Mouse (Mus musculus) gastrocnemius, postnatal 4 days (tissue): ENCODE measurements around the gene Clta. TPM values are rescaled to one million over a fixed set of nuclear protein-coding genes. Genes with fewer than 3 reads are reported as not detected.
"Not testable (repeated sequence)": the region's sequence is repeated elsewhere in the genome, so short reads cannot be mapped to it uniquely, and the experiment has no call there.

Experiments used
- DNase-seq, 2 experiments: peaks; one replicate each; pipeline ENCODE4 v3.0.0; 2021 to 2022; ENCODE audit warnings: low spot score in 2 of 2, mixed read lengths in 2 of 2
- total RNA-seq, 2 experiments: library from RNA; stranded (reverse); gene quantifications; 2 replicates each; pipeline ENCODE4 v1.2.3; 2021

Gene Clta
- total RNA-seq, 2 experiments from 2014 or later: 158 to 176 TPM

DNA sequence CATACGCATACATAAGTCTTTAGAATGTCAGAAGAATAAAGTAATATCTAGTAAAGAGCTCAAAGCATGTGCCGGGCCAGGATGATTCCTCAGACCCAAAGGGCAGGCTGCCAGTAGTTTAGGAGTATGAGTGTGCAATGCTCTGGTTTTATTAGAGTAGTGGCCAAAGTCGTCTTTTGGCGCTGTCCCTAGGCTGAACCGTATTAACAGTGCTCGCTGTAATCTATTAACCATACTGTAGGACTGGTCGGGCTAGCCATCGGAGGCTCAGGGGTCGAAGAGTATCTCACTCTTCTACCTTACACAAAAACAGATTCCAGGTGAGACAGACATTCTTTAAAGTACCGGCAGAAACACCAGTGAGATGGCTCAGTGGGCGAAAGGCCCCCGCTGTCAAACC, 12.5 kb downstream of the Clta start:
- DNase-seq: no peak

DNA sequence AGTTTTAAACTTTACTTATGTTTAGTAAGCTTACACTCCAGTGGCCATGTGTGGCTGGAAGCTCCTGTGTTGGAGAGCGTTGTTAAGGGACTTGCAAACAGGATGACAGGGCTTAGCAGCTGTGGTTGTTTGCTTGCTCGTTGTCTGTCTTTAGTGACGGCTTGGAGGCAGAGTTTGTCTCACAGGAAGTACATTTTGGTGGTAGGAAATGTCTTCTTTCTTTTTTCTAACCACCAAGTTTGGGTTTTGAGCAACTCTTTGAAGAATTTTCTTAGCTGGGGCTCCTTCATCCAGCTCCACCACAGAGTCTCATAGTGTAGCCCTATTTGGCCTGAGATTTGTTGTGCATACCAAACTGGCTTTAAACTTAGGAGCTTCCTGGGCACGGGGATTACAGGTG, 18.1 kb downstream of the Clta start:
- no peak for DNase-seq

DNA sequence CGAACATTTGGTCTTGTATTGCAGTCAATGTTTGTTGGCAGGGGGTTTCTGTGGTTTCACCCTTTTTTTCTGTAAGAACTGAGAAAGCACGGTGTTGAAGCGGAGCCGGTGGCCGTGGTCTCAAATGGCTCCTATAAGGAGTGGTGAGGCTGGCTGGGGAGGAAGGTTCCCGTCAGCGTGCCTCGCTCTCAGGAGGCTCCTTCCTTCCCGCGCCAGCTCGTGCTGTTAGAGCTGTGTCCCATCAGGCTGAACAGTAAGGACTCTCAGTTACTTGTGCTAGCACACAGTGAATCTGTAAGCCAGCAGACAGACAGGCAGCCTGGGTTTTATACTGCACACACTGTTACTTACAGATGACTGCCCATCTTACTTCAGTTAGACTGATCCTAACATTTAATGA, 18.5 kb downstream of the Clta start:
- DNase-seq: no peak

- no peak for DNase-seq
These were observed 19.4 kb downstream of the Clta start for GRCm38 (mm10) chr4:44023681-44024080.

- no peak for DNase-seq
These were observed 20.0 kb downstream of the Clta start for GRCm38 (mm10) chr4:44024241-44024640.

- DNase-seq: no peak
These were observed 21.3 kb downstream of the Clta start for GRCm38 (mm10) chr4:44025570-44025969.

GRCm38 (mm10) chr4:44028303-44029135, 24.3 kb downstream of the Clta start:
- DNase-seq: no peak

GRCm38 (mm10) chr4:44029661-44030066, 25.4 kb downstream of the Clta start:
- no peak for DNase-seq

DNA sequence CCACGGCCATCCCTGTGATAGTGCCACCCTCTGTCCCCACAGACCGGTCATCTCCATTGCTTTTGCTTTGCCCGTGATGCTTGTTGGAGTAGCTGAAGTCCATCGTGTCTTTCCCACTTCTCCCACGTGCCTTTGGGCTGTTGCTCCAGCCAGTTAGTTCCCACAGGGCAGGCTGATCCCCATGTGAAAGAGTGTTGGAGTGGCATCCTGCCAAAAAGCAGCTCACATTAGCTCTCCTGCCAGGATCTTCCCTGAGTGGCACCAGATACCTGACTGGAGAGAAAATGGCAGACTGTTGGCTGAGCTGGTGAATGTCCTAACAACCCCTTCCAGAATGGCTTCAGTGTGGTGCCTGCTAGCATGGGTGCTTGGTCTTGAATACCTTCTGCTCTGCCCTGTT, 27.3 kb downstream of the Clta start:
- no peak for DNase-seq

GRCm38 (mm10) chr4:44036455-44036854, 32.2 kb downstream of the Clta start:
- DNase-seq: no peak

DNA sequence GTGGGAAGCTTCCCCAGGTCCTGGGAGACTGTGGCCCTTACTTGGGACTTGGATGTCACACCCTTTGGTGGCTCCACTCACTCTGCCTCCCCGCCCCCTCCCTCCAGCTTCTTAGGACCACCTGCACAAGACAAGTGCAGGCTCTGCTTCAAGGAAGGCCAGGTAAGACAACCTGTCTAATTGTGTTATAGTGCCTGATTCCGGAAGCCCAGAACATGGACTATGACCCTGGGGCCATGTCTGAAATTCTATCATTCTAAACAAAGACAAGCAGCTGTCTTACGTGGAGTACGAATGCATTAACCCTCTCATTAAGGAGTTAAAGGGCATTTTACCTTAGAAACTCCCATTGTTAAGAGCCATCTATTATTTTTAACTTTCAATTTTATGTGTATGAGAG, 36.5 kb downstream of the Clta start:
- DNase-seq: no peak

DNA sequence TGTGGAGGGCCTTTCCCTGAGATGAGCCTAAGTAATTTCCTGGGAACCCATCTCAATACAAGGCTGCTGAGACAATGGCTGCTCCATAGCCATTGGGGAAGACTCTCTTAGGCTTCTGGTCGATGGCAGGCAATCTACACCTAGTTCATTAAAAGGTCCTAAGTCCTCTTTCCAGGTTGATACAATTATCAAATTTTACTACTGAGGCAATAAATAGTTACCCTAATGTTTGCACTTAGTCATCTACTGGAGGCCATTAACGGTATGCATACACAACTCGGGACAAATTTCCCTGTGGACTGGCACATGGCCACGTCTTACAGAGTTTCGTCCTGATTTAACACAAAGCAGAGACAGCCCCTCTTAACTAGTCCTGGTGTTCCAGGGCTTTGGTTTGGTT, 38.2 kb downstream of the Clta start:
- no peak for DNase-seq

- not testable (repeated sequence) for DNase-seq
These were observed 38.9 kb downstream of the Clta start for GRCm38 (mm10) chr4:44043182-44043581.

DNA sequence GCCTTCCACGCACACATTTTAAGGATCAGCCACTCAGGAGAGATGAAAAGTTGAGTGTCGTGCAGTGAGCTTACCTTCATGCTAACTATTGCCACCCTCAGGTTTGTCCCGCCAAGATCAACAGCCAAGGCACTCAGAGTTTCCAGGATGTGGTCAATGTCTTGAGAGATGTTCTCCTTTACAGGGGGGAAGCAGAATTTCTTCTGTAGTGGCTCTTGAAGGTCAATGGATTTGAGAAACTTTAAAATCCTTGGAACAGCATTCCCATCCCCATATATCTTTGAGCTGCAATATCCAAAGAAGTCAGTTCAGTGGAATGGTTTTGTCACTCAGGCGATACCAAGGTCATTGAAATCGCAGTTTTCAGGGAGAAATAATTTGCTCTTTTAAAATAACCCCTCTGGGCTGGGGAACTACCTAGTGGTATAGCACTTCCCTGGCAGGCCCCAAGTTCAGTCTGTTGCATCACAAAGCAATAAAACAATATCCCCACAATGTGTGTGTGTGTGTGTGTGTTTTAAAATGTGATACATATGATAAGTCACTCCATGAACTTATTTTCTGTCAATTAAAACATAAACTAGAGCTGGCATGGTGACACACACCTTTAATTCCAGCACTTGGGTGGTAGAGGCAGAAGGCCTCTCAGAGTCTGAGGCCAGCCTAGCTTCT, 40.6 kb downstream of the Clta start:
- DNase-seq: no peak

- DNase-seq: no peak
These were observed 41.8 kb downstream of the Clta start for GRCm38 (mm10) chr4:44046066-44046465.

- DNase-seq: no peak
These were observed 45.6 kb downstream of the Clta start for GRCm38 (mm10) chr4:44049812-44050211.

DNA sequence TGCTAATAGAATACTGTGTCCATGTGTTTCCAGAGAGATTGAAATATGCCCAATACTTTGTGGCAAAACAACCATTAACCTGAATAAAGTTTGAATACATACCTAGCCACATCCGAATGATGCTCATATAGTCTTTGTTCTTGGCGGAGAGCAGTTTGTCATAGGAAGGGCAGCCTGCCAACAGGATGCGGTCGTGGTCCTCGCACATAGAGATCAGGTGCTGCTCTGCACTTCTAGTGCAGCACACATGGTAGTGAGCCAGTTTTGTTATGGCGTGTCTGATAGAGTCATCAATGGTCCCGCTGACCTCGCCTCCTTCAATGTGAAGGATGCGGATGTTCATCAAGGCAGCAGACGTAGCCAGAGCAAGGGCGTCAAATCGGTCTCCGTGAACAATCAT, 55.4 kb downstream of the Clta start:
- DNase-seq: no peak

GRCm38 (mm10) chr4:44062062-44062461, 57.8 kb downstream of the Clta start:
- no peak for DNase-seq

DNA sequence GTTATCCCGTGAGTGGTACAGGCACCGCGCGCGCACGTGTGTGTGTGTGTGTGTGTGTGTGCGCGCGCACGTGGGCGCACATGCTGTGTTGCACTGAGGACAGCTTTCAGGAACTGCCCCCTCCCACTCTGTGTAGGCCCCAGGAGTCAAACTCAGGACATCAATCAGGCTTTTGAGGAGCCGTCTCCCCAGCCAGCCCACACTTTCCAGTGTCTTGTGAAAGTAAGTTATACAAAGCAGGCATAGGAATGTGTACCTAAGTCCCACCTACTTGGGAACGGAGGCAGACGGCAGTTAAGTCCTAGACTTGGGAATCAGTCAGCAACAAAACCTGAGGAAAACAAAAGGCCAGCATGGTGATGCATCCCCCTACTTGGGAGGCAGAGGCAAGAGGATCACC, 58.6 kb downstream of the Clta start:
- DNase-seq: no peak

DNA sequence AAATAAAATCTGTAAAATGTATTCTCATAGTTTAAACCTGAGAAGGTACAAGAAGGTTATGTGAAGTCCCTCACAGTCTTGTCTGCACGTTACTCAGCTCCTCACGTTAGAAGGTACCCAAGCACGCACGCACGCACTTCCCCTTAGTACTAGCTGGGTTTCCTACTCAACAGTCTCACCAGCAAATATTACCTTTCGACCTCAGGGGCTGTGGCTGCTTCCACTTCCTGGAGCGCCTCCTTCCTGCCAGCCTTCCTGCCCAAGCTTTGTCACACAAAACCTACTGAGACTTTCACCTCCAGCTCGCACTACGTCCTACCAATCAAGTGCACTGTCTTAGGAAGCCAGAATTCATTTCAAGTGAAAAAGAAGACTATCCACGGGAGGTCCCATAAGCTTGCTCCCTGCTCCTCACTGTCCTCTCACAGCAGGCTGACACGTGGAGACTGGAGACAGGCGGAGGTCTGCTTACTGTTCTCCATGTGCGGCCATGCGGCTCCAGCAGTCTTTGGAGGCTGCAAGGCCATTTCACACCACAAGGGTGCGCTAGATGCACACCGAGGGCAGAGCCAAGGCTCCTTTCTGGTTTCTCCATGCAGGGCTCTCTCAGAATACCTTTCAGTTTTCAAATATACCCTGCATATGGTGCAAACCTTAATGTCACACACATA, 61.2 kb downstream of the Clta start:
- DNase-seq: peak; percentile 77 to 87

GRCm38 (mm10) chr4:44066891-44067290, 62.6 kb downstream of the Clta start:
- DNase-seq: no peak

GRCm38 (mm10) chr4:44068736-44069135, 64.5 kb downstream of the Clta start:
- DNase-seq: no peak
